Mouse (Mus musculus) forebrain, embryonic 16.5 days (tissue): ENCODE data around the gene Taar8c. TPM values are rescaled to one million over a fixed set of nuclear protein-coding genes. Genes with fewer than 3 reads are reported as not detected.
"Not testable (repeated sequence)": the region's sequence is repeated elsewhere in the genome, so short reads cannot be mapped to it uniquely, and the experiment has no call there.

Source experiments
- ATAC-seq: fragments of 200-750 bp; cut with Nextera tagmentation; 2 replicates; pipeline ENCODE4 v1.8.0; 2017; ENCODE audit warnings: mild to moderate bottlenecking, moderate library complexity
- H3K27ac ChIP-seq: fragments of 300-500 bp; sonication (generic); 2 replicates; pipeline ENCODE4 v1.5.1; 2014; ENCODE audit warnings: low read length, control low read depth
- H3K27me3 ChIP-seq: fragments of 300-500 bp; sonication (generic); replicated peaks from 2 replicates; pipeline ENCODE4 v1.6.1; 2014; ENCODE audit warnings: low read length; ENCODE audit not compliant: control insufficient read depth, insufficient read depth
- H3K36me3 ChIP-seq: fragments of 300-500 bp; sonication (generic); 2 replicates; pipeline ENCODE4 v1.6.1; 2014; ENCODE audit not compliant: control insufficient read depth, insufficient read depth
- H3K4me1 ChIP-seq: fragments of 300-500 bp; sonication (generic); replicated peaks from 2 replicates; pipeline ENCODE4 v1.6.1; 2014; ENCODE audit warnings: low read length; ENCODE audit not compliant: control insufficient read depth, insufficient read depth
- H3K4me2 ChIP-seq: fragments of 300-500 bp; sonication (generic); 2 replicates; pipeline ENCODE4 v1.6.1; 2014; ENCODE audit warnings: mild to moderate bottlenecking, low read length, control low read depth
- H3K4me3 ChIP-seq: fragments of 300-500 bp; sonication (generic); replicated peaks from 2 replicates; pipeline ENCODE4 v1.5.1; 2014; ENCODE audit warnings: mild to moderate bottlenecking, low read length, control low read depth
- H3K9ac ChIP-seq: fragments of 300-500 bp; sonication (generic); replicated peaks from 2 replicates; pipeline ENCODE4 v1.6.1; 2014; ENCODE audit warnings: low read depth, low read length, control low read depth
- H3K9me3 ChIP-seq: fragments of 300-500 bp; sonication (generic); 2 replicates; pipeline ENCODE4 v1.6.1; 2016; ENCODE audit warnings: low read length; ENCODE audit not compliant: control insufficient read depth
- WGBS: fragments of 180-500 bp; shearing (Covaris S2); extraction: QIAGEN DNeasy Blood & Tissue Kit; methylation state at CpG from one replicate; pipeline ENCODE4 v1.1.7; 2014; 5-methylcytosine and 5-hydroxymethylcytosine counted together
- polyA plus RNA-seq: library from polyadenylated mRNA; unstranded; fragments of >200 nt; fragmentation: Nextera tagmentation; extraction: Ambion mirVana; gene quantifications from 2 replicates; pipeline ENCODE4 v1.2.1, GENCODE M21; 2015

Taar8c gene
- polyA plus RNA-seq, 1 experiment from 2014 or later: not detected

DNA sequence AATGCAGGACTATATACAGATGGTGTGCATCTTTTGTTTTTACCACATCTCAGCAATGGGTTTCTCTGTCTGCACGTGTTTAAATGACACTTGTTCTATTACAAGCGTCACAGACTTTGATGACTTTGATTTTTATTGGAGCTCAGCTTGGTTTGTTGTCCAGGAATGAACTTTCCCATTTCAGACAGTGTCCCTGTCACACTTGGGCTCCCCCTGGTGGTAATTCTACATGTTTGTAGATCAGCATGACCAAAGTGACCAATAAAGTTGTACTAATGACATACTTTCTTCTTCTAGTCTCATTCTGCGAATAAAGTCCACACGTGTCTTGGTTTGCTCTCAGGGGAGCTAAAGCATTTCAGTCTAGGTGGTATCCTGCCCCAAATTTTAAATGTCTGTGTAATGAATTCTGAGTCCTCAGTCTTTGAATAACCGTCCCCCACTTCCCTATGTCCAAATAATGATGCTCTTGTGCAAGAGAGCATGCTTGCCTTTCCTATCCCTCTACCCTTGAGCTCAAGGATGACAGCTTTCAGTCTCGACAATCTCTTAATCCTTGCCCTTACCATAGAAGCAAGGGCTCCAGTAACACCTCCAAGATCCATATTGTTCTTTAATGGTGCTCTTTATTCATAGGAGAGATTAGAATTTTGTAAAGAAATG lies 9.5 kb upstream of the Taar8c start:
- ATAC-seq: no peak
- Histone ChIP-seq H3K36me3 (no peaks in the 10 kb centered on the region), H3K27me3 (no peaks in the 10 kb centered on the region), H3K9me3 (no peaks in the 10 kb centered on the region), H3K4me3 (no peak overlapping the region), H3K27ac (no peak overlapping the region), H3K9ac (no peak overlapping the region), H3K4me1 (no peaks in the 10 kb centered on the region), H3K4me2 (no peak overlapping the region)
- 51% methylated on average over 6 of the region's 6 CpGs for WGBS

DNA sequence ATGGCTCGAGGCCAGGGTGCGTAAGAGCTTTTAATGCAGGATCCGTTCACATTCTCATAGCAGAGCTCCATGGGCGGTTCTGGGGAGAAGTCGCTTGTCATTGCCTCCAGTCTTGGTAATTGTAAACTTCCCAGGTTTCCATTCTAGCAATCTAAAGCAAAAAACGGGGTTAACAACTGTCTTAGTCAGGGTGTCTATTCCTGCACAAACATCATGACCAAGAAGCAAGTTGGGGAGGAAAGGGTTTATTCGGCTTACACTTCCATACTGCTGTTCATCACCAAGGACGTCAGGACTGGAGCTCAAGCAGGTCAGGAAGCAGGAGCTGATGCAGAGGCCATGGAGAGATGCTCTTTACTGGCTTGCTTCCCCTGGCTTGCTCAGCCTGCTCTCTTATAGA lies 7.7 kb upstream of the Taar8c start, which contains the start of gene Taar9:
TSS of gene Taar9 (minus strand) at position 101 of the 400 bp plus-strand sequence.
- not testable (repeated sequence) for H3K9ac ChIP-seq, H3K4me1 ChIP-seq, H3K27ac ChIP-seq, H3K27me3 ChIP-seq, H3K36me3 ChIP-seq, H3K4me2 ChIP-seq, ATAC-seq, H3K9me3 ChIP-seq, H3K4me3 ChIP-seq
- WGBS: 87% methylated on average over 8 of the region's 8 CpGs

DNA sequence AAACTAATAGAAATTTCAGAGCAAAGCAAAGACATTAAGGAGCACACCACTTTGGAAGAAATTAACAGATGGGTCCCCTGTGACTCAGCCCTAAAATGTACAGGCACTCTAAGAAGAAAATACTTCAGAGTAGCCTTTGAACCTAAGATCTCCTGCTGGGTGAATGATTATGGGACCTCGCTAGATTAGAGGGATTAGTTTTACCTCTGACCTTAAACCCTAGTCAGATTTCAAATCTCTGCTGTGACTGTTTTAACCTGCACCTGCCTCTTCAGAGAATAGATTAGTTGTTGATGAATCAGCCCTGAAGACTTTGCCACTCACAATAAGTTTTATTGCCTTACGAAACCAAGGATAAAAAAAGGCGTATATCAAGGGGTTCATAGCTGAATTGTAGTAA lies 6.5 kb upstream of the Taar8c start:
- H3K27me3 ChIP-seq: no peaks in the 10 kb centered on the region
- H3K36me3 ChIP-seq: no peaks in the 10 kb centered on the region
- no peak for ATAC-seq
- H3K9ac ChIP-seq: no peak overlapping the region
- H3K4me2 ChIP-seq: no peak overlapping the region
- H3K9me3 ChIP-seq: no peaks in the 10 kb centered on the region
- H3K27ac ChIP-seq: no peak overlapping the region
- H3K4me1 ChIP-seq: no peaks in the 10 kb centered on the region
- H3K4me3 ChIP-seq: no peak overlapping the region
- WGBS: 37% methylated on average over 3 of the region's 3 CpGs

DNA sequence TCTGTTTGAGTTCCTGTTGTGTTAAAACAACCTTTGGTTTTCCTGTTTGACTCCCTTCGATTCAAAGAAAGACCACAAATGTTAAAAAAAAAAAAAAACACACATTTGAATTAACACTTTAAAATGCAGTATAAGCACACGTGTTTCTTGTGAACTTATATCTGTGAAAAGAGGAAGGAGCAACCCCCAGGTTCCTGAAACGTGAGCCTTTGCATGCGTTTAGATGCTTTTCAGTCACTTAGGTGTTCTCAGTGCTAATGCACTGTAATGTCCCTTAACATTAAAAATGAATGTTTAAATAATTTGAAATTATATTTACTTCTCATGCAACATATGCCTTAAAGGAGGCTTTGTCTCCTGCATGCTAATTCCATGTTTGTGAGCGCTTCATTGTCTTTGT lies 6.0 kb upstream of the Taar8c start:
- Histone ChIP-seq H3K4me1 (no peaks in the 10 kb centered on the region), H3K4me2 (no peak overlapping the region), H3K27ac (no peak overlapping the region), H3K27me3 (no peaks in the 10 kb centered on the region), H3K9me3 (no peaks in the 10 kb centered on the region), H3K36me3 (no peaks in the 10 kb centered on the region), H3K9ac (no peak overlapping the region), H3K4me3 (no peak overlapping the region)
- WGBS: 56% methylated on average over 5 of the region's 5 CpGs
- no peak for ATAC-seq

DNA sequence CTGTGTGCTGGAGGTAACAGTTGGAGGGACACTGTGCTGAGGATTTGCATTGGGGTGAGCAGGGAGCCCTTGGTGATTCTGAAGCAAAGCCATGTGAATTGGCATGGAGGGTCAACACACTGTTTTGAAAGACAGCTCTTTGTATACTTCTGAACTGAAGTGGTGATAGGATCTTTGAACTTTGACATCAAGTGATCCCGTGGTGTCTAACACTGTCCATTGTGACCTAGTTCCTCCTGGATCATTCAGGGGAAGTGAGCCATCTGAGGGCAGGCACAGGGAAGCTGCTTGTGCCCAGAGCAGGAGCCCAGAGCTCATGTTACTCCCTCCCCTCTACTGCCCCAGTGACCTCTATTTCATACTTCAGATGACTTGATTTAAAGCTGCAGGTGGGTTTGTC lies 1.6 kb upstream of the Taar8c start:
- not testable (repeated sequence) for H3K27me3 ChIP-seq, H3K36me3 ChIP-seq, H3K4me2 ChIP-seq, ATAC-seq, H3K9ac ChIP-seq, H3K27ac ChIP-seq, H3K4me1 ChIP-seq, H3K9me3 ChIP-seq, H3K4me3 ChIP-seq
- 55% methylated on average over 1 of the region's 1 CpGs for WGBS

DNA sequence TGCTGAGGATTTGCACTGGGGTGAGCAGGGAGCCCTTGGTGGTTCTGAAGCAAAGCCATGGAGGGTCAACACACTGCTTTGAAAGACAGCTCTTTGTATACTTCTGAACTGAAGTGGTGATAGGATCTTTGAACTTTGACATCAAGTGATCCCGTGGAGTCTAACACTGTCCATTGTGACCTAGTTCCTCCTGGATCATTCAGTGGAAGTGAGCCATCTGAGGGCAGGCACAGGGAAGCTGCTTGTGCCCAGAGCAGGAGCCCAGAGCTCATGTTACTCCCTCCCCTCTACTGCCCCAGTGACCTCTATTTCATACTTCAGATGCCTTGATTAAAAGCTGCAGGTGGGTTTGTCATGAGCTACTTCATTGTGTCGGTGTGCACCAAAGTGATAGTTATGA lies 4.7 kb downstream of the Taar8c start:
- H3K4me1 ChIP-seq, H3K36me3 ChIP-seq, H3K4me2 ChIP-seq, ATAC-seq, H3K4me3 ChIP-seq, H3K27ac ChIP-seq, H3K9me3 ChIP-seq, H3K27me3 ChIP-seq, H3K9ac ChIP-seq: not testable (repeated sequence)
- WGBS: 68% methylated on average over 2 of the region's 2 CpGs

DNA sequence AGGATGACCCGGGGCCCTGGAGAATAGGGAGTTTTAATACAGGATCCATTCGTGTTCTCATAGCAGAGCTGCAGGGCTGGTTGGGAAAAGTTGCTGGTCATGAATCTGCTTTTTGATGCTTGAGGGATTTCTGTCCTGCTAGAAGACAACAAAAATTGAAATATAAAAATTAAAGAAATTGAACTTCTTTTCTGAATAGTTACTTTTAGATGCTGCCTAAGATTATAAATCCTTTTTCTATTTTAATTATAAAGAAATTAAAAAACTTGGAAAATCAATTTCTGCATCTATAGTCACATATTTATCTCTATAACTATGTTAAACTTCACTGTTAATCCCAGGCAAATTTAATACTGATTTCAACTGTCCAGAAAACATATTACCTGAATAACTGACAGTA lies 9.5 kb downstream of the Taar8c start, which contains the start of gene Taar8b:
TSS of gene Taar8b (minus strand) at position 101 of the 400 bp plus-strand sequence.
- H3K9me3 ChIP-seq: no peaks in the 10 kb centered on the region
- no peak within 1 kb of the TSS for H3K4me2 ChIP-seq
- WGBS: 81% methylated on average over 2 of the region's 2 CpGs
- H3K9ac ChIP-seq: no peak within 1 kb of the TSS
- H3K36me3 ChIP-seq: no peaks in the 10 kb centered on the region
- H3K27me3 ChIP-seq: no peaks in the 10 kb centered on the region
- H3K4me1 ChIP-seq: no peaks in the 10 kb centered on the region
- no peak within 1 kb of the TSS for H3K27ac ChIP-seq
- no peak for ATAC-seq
- no peak within 1 kb of the TSS for H3K4me3 ChIP-seq

DNA sequence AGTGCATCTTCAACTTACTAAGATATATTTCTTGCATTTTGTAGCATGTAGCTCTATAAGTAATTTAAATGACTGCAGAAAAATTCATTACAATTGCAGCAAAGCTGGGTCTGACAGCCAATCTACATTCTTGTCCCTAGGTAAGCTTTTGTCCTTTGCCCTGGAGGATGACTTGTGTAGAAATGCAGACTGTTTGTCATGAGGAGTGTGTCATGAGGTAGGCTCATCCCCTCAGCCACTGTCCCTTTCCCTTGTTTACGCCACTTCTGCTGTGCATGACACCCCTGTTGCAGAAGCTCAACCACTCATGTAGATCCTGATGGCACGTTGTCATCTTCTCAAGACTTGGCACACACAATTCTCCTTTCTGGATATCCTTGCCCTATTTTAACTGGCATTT lies 14.5 kb downstream of the Taar8c start:
- H3K4me3 ChIP-seq: no peak overlapping the region
- ATAC-seq: no peak
- H3K9me3 ChIP-seq: no peaks in the 10 kb centered on the region
- 93% methylated on average over 2 of the region's 2 CpGs for WGBS
- H3K4me1 ChIP-seq: no peaks in the 10 kb centered on the region
- H3K27ac ChIP-seq: no peak overlapping the region
- H3K36me3 ChIP-seq: no peaks in the 10 kb centered on the region
- H3K9ac ChIP-seq: no peak overlapping the region
- no peak overlapping the region for H3K4me2 ChIP-seq
- no peaks in the 10 kb centered on the region for H3K27me3 ChIP-seq

DNA sequence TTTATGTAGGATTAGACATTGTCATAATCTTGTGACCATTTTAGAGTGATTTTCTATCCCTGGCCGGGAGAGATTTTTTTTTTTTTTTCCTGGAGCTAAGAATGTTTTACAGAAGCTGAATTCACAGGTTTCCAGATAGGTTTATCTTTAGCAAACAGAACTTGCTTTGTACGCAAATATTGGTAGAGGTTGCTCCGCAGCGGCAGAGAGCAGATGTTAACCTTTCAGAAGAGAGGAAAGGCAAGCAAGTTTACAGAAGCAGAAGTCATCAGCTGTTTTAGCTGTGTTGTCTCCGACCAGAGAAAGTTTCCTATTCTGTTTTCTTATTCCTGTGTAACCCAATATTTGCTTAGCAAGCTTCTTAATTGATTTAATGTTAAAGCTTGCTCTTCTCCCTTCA lies 15.2 kb downstream of the Taar8c start:
- Histone ChIP-seq H3K9me3 (no peaks in the 10 kb centered on the region), H3K27me3 (no peaks in the 10 kb centered on the region), H3K4me2 (no peak overlapping the region), H3K4me1 (no peaks in the 10 kb centered on the region), H3K9ac (no peak overlapping the region), H3K4me3 (no peak overlapping the region), H3K27ac (no peak overlapping the region), H3K36me3 (no peaks in the 10 kb centered on the region)
- no peak for ATAC-seq
- WGBS: 90% methylated on average over 5 of the region's 5 CpGs

DNA sequence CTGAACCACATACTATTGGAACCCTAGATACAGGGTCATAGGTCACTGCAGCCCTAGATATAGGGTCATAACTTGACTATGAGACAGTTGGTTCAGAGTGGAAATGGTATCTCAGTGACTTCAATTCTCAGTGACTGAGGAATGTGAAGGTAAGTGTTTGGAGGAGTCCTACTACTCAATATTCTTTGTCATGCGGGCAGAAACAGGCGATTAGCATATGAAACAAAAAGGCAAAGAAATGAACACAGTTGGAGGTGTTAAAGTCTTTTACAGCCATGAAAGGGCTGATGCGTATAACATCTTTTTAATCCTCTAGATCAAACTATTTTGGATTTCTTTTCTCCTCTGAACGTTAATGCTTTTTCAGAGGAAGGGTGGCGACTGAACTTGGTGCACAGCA lies 15.8 kb downstream of the Taar8c start:
- Histone ChIP-seq H3K27me3 (no peaks in the 10 kb centered on the region), H3K4me2 (no peak overlapping the region), H3K9me3 (no peaks in the 10 kb centered on the region), H3K27ac (no peak overlapping the region), H3K36me3 (no peaks in the 10 kb centered on the region), H3K4me1 (no peaks in the 10 kb centered on the region), H3K4me3 (no peak overlapping the region), H3K9ac (no peak overlapping the region)
- ATAC-seq: no peak
- WGBS: 34% methylated on average over 5 of the region's 5 CpGs
